Mouse (Mus musculus): ENCODE results near the gene Tcf7.

GRCm38 (mm10) chr11:52277433-52278150, 5.2 kb downstream of the Tcf7 start:
- TF ChIP-seq CTCF (conservative IDR thresholded peaks at IDR 0.05; ENCODE audit: low read length) (no peak), POU5F1 (IDR thresholded peaks at IDR 0.05; ENCODE audit: borderline replicate concordance, low read length) (no peak), NANOG (IDR thresholded peaks at IDR 0.05; ENCODE audit: borderline replicate concordance, low read length) (no peak)
